Mouse (Mus musculus) lung, postnatal 0 days (tissue): ENCODE data around the gene 1110008P14Rik.

Experiments
- CTCF ChIP-seq: IDR thresholded peaks from 2 replicates; pipeline ENCODE4 v1.5.1; 2016; ENCODE audit warnings: antibody characterized with exemption, mild to moderate bottlenecking
- EP300 ChIP-seq: IDR thresholded peaks from 2 replicates; pipeline ENCODE4 v1.6.1; 2016; ENCODE audit warnings: antibody characterized with exemption, mild to moderate bottlenecking, control low read depth

- no peak for TF ChIP-seq EP300
- no peak for TF ChIP-seq CTCF
Observed at GRCm38 (mm10) chr2:32349625-32350255, 32.0 kb downstream of the 1110008P14Rik start.
